Mouse (Mus musculus) CH12.LX (cell line): ENCODE measurements around the gene Mtx3. TPM values are rescaled to one million over a fixed set of nuclear protein-coding genes. Genes with fewer than 3 reads are reported as not detected.

Experiments used
- DNase-seq: peaks from one replicate; pipeline ENCODE4 v3.0.0-alpha.2; 2013; ENCODE audit errors: extremely low read depth
- H3K27ac ChIP-seq: 2 replicates; pipeline ENCODE4 v1.5.1; 2012; ENCODE audit warnings: low read depth, mild to moderate bottlenecking, control low read depth, moderate library complexity; ENCODE audit not compliant: insufficient read depth
- H3K27me3 ChIP-seq: replicated peaks from 2 replicates; pipeline ENCODE3; 2012; ENCODE audit warnings: inconsistent platforms
- H3K36me3 ChIP-seq, 2 experiments: replicated peaks in 1 of 2; 2 replicates each; pipeline versions ENCODE3 to v1.6.1; 2012; ENCODE audit warnings: inconsistent platforms in 1 of 2, low read length in 1 of 2, mild to moderate bottlenecking in 1 of 2, mixed read lengths in 1 of 2, moderate library complexity in 1 of 2; ENCODE audit not compliant: control insufficient read depth in 1 of 2, insufficient read depth in 1 of 2
- H3K4me1 ChIP-seq, 2 experiments: 2 replicates each; pipeline ENCODE4 v1.6.1; 2012; ENCODE audit warnings: inconsistent platforms in 1 of 2, moderate library complexity in 1 of 2; ENCODE audit not compliant: insufficient read depth in 2 of 2, control insufficient read depth in 1 of 2
- H3K4me2 ChIP-seq: 2 replicates; pipeline ENCODE4 v1.6.1; 2012; ENCODE audit warnings: low read depth, mild to moderate bottlenecking, control low read depth; ENCODE audit not compliant: poor library complexity, insufficient read depth, severe bottlenecking
- H3K4me3 ChIP-seq, 3 experiments: fragments of 150-350 bp in 1 of 3; sonication (generic) in 1 of 3; replicated peaks in 1 of 3; 2 replicates each; pipeline versions ENCODE3 to v1.5.1; 2011 to 2012; ENCODE audit warnings: low read depth in 2 of 3, low read length in 2 of 3, mild to moderate bottlenecking in 2 of 3, moderate library complexity in 2 of 3, control low read depth in 1 of 3, improper control_type of control experiment in 1 of 3, inconsistent platforms in 1 of 3, mixed read lengths in 1 of 3; ENCODE audit not compliant: poor library complexity in 1 of 3
- H3K79me2 ChIP-seq: replicated peaks from 2 replicates; pipeline ENCODE4 v1.6.1; 2012; ENCODE audit warnings: mild to moderate bottlenecking, moderate library complexity; ENCODE audit not compliant: control insufficient read depth, poor library complexity, insufficient read depth, severe bottlenecking; ENCODE audit errors: extremely low read depth
- H3K9ac ChIP-seq: 2 replicates; pipeline ENCODE4 v1.6.1; 2012; ENCODE audit warnings: low read depth, mild to moderate bottlenecking, control low read depth, moderate library complexity; ENCODE audit not compliant: insufficient read depth
- H3K9me3 ChIP-seq: replicated peaks from 2 replicates; pipeline ENCODE3; 2012; ENCODE audit warnings: low read length, inconsistent platforms, mixed read lengths
- BHLHE40 ChIP-seq: IDR thresholded peaks from 2 replicates; pipeline ENCODE4 v1.6.1; 2011; ENCODE audit warnings: mild to moderate bottlenecking, low read depth, low read length, improper control_type of control experiment
- CHD1 ChIP-seq: IDR thresholded peaks from 2 replicates; pipeline ENCODE4 v1.6.1; 2012; ENCODE audit warnings: low read depth, low read length, improper control_type of control experiment, inconsistent platforms
- CHD2 ChIP-seq: IDR thresholded peaks from 2 replicates; pipeline ENCODE4 v1.6.1; 2011; ENCODE audit warnings: low read length, improper control_type of control experiment
- CTCF ChIP-seq, 2 experiments: IDR thresholded peaks in 1 of 2; conservative IDR thresholded peaks in 1 of 2; 2 replicates each; pipeline ENCODE4 v1.5.1; 2011 to 2012; ENCODE audit warnings: low read depth in 2 of 2, low read length in 2 of 2, improper control_type of control experiment in 1 of 2, inconsistent platforms in 1 of 2, mild to moderate bottlenecking in 1 of 2, moderate library complexity in 1 of 2
- E2F4 ChIP-seq: IDR thresholded peaks from 2 replicates; pipeline ENCODE4 v1.6.1; 2011; ENCODE audit warnings: low read depth, low read length, improper control_type of control experiment; ENCODE audit not compliant: insufficient replicate concordance
- EP300 ChIP-seq: IDR thresholded peaks from 2 replicates; pipeline ENCODE4 v1.6.1; 2011; ENCODE audit warnings: low read length, improper control_type of control experiment
- ETS1 ChIP-seq: conservative IDR thresholded peaks from 2 replicates; pipeline ENCODE4 v1.6.1; 2012; ENCODE audit warnings: low read depth, mild to moderate bottlenecking, inconsistent platforms, low read length, improper control_type of control experiment, moderate library complexity
- GABPA ChIP-seq: IDR thresholded peaks from 2 replicates; pipeline ENCODE4 v1.6.1; 2012; ENCODE audit warnings: low read depth, low read length, improper control_type of control experiment, inconsistent platforms; ENCODE audit not compliant: insufficient replicate concordance
- HCFC1 ChIP-seq: IDR thresholded peaks from 2 replicates; pipeline ENCODE4 v1.6.1; 2012; ENCODE audit warnings: low read depth, mild to moderate bottlenecking, inconsistent platforms, low read length, improper control_type of control experiment
- JUN ChIP-seq: IDR thresholded peaks from 2 replicates; pipeline ENCODE4 v1.6.1; 2011; ENCODE audit warnings: low read depth, mild to moderate bottlenecking, low read length, improper control_type of control experiment, moderate library complexity; ENCODE audit not compliant: insufficient read depth
- JUND ChIP-seq: conservative IDR thresholded peaks from 2 replicates; pipeline ENCODE4 v1.6.1; 2011; ENCODE audit warnings: low read depth, low read length, improper control_type of control experiment
- KAT2A ChIP-seq: IDR thresholded peaks from 2 replicates; pipeline ENCODE4 v1.6.1; 2012; ENCODE audit warnings: low read length, improper control_type of control experiment, inconsistent platforms; ENCODE audit not compliant: insufficient replicate concordance
- MAFK ChIP-seq: IDR thresholded peaks from 2 replicates; pipeline ENCODE4 v1.6.1; 2011; ENCODE audit warnings: low read length, improper control_type of control experiment; ENCODE audit not compliant: insufficient replicate concordance
- MAX ChIP-seq: IDR thresholded peaks from 2 replicates; pipeline ENCODE4 v1.6.1; 2011; ENCODE audit warnings: low read length, improper control_type of control experiment
- MAZ ChIP-seq: IDR thresholded peaks from 2 replicates; pipeline ENCODE4 v1.6.1; 2012; ENCODE audit warnings: low read depth, mild to moderate bottlenecking, inconsistent platforms, low read length, improper control_type of control experiment, moderate library complexity
- MEF2A ChIP-seq: IDR thresholded peaks from 2 replicates; pipeline ENCODE4 v1.6.1; 2014; ENCODE audit warnings: low read depth, mild to moderate bottlenecking, inconsistent platforms, low read length, improper control_type of control experiment, borderline replicate concordance
- MXI1 ChIP-seq: IDR thresholded peaks from 2 replicates; pipeline ENCODE4 v1.6.1; 2011; ENCODE audit warnings: mild to moderate bottlenecking, low read depth, low read length, improper control_type of control experiment
- NELFE ChIP-seq: IDR thresholded peaks from 2 replicates; pipeline ENCODE4 v1.6.1; 2011; ENCODE audit warnings: low read depth, low read length, improper control_type of control experiment
- PAX5 ChIP-seq: IDR thresholded peaks from 2 replicates; pipeline ENCODE4 v1.6.1; 2012; ENCODE audit warnings: low read length, inconsistent platforms, mixed read lengths
- POLR2A ChIP-seq: IDR thresholded peaks from 2 replicates; pipeline ENCODE4 v1.6.1; 2011; ENCODE audit warnings: low read depth, mild to moderate bottlenecking, improper control_type of control experiment, low read length
- POLR2AphosphoS2 ChIP-seq: IDR thresholded peaks from 2 replicates; pipeline ENCODE4 v1.6.1; 2011; ENCODE audit warnings: low read depth, low read length, improper control_type of control experiment
- RAD21 ChIP-seq: IDR thresholded peaks from 2 replicates; pipeline ENCODE4 v1.6.1; 2011; ENCODE audit warnings: low read depth, mild to moderate bottlenecking, low read length, improper control_type of control experiment, moderate library complexity
- RCOR1 ChIP-seq: conservative IDR thresholded peaks from 2 replicates; pipeline ENCODE4 v1.6.1; 2012; ENCODE audit warnings: low read depth, mild to moderate bottlenecking, inconsistent platforms, low read length, improper control_type of control experiment
- SMC3 ChIP-seq: IDR thresholded peaks from 2 replicates; pipeline ENCODE4 v1.6.1; 2011; ENCODE audit warnings: low read depth, low read length, improper control_type of control experiment
- TBP ChIP-seq: conservative IDR thresholded peaks from 2 replicates; pipeline ENCODE4 v1.6.1; 2011; ENCODE audit warnings: low read depth, low read length, improper control_type of control experiment
- TCF12 ChIP-seq: IDR thresholded peaks from 2 replicates; pipeline ENCODE4 v1.6.1; 2014; ENCODE audit warnings: low read depth, mild to moderate bottlenecking, inconsistent platforms, low read length, improper control_type of control experiment
- USF2 ChIP-seq: conservative IDR thresholded peaks from 2 replicates; pipeline ENCODE4 v1.6.1; 2011; ENCODE audit warnings: low read depth, low read length, improper control_type of control experiment
- ZMIZ1 ChIP-seq: IDR thresholded peaks from 2 replicates; pipeline ENCODE4 v1.6.1; 2012; ENCODE audit warnings: low read depth, mild to moderate bottlenecking, inconsistent platforms, low read length, improper control_type of control experiment
- ZNF384 ChIP-seq: IDR thresholded peaks from 2 replicates; pipeline ENCODE4 v1.6.1; 2012; ENCODE audit warnings: low read depth, low read length, improper control_type of control experiment, inconsistent platforms
- dilution Hi-C: fragments of 300-500 bp; cut with MboI; formaldehyde crosslinking; loops from 2 replicates; pipeline ENCODE4 v1.14.3; 2020; ENCODE audit warnings: low sequenced_read_pairs; ENCODE audit not compliant: extremely low pct_unique_long_range_greater_than_20kb, extremely low pct_ligation_motif_present
- in situ Hi-C: fragments of 300-500 bp; cut with MboI; formaldehyde crosslinking; loops from 3 replicates; pipeline ENCODE4 v1.14.3; 2019; ENCODE audit warnings: low sequenced_read_pairs, low pct_ligation_motif_present, low pct_unique_long_range_greater_than_20kb, mixed read lengths
- polyA plus RNA-seq: library from polyadenylated mRNA; unstranded; fragments of >175 nt; gene quantifications from 2 replicates; pipeline ENCODE4 v1.2.1, GENCODE M21; 2012; ENCODE audit warnings: low read depth; ENCODE audit not compliant: insufficient read length
- total RNA-seq, 2 experiments: library from RNA; depleted of rRNA; stranded (reverse); fragments of 300-350 nt in 1 of 2; fragments of >200 nt in 1 of 2; gene quantifications; 2 replicates each; pipeline ENCODE4 v1.2.3; 2012 to 2014

The Mtx3 gene
- total and polyA plus RNA-seq, 3 experiments = 7.1 to 17.3 (median 10.9) TPM

GRCm38 (mm10) chr13:92899087-92899486, 54.5 kb downstream of the Mtx3 start:
- Histone ChIP-seq H3K36me3 (no peaks in the 10 kb centered on the region), H3K9me3 (no peaks in the 10 kb centered on the region), H3K79me2 (no peaks in the 10 kb centered on the region), H3K4me1 (no peaks in the 10 kb centered on the region), H3K27ac (no peak overlapping the region), H3K27me3 (no peaks in the 10 kb centered on the region), H3K9ac (no peak overlapping the region), H3K4me2 (no peak overlapping the region), H3K4me3 (no peak overlapping the region)
- TF ChIP-seq ETS1 (no peak), JUND (no peak), E2F4 (no peak), RCOR1 (no peak), BHLHE40 (no peak), NELFE (no peak), RAD21 (no peak), USF2 (no peak), CHD2 (no peak), MAZ (no peak), MEF2A (no peak), TBP (no peak), GABPA (no peak), HCFC1 (no peak), MAFK (no peak), POLR2A (no peak), SMC3 (no peak), POLR2AphosphoS2 (no peak)
- dilution Hi-C loops = no loop called here
- DNase-seq = no peak
- in situ Hi-C loops = no loop called here

- in situ Hi-C loops (no loop called here), dilution Hi-C loops (no loop called here)
- no peak overlapping the region for H3K9ac ChIP-seq
- no peaks in the 10 kb centered on the region for H3K27me3 ChIP-seq
- H3K4me1 ChIP-seq = peaks cover 2 to 16% of the 10 kb centered on the region in 2 experiments; a peak in 3 of 4 replicates
- H3K36me3 ChIP-seq = no peaks in the 10 kb centered on the region
- no peak overlapping the region for H3K4me3 ChIP-seq
- DNase-seq = no peak
- TF ChIP-seq MAX (no peak), USF2 (no peak), POLR2A (no peak), POLR2AphosphoS2 (no peak), MXI1 (no peak), TCF12 (no peak), CTCF (conservative IDR thresholded peaks at IDR 0.05 in 1 of 2, IDR thresholded peaks at IDR 0.05 in 1 of 2; ENCODE audit: low read depth in 2 of 2, low read length in 2 of 2) (no peak), RAD21 (no peak), RCOR1 (no peak), ETS1 (no peak), KAT2A (no peak), PAX5 (no peak), EP300 (no peak), ZMIZ1 (no peak), CHD1 (no peak), JUN (no peak), ZNF384 (no peak)
- H3K27ac ChIP-seq = no peak overlapping the region
- H3K79me2 ChIP-seq = no peaks in the 10 kb centered on the region
- no peaks in the 10 kb centered on the region for H3K9me3 ChIP-seq
- H3K4me2 ChIP-seq = no peak overlapping the region
These were observed 58.7 kb downstream of the Mtx3 start for GRCm38 (mm10) chr13:92903291-92903690.
